Mouse (Mus musculus): ENCODE results near the gene Nos3. TPM values are rescaled to one million over a fixed set of nuclear protein-coding genes. Genes with fewer than 3 reads are reported as not detected.
"Not testable (repeated sequence)": the region's sequence is repeated elsewhere in the genome, so short reads cannot be mapped to it uniquely, and the experiment has no call there.

Nos3 gene
- polyA plus RNA-seq, 1 experiment from 2014 or later = 7.6 TPM

DNA sequence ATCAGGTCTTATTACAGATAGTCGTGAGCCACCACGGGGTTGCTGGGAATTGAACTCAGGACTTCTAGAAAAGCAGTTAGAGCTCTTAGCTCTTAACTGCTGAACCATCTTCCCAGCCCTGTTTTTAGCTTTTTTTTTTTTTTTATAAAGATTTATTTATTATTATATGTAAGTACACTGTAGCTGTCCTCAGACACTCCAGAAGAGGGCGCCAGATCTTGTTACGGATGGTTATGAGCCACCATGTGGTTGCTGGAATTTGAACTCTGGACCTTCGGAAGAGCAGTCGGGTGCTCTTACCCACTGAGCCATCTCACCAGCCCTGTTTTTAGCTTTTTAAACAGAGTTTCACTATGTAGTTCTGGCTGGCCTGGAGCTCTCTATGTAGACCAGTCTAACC is 31.6 kb downstream of the Nos3 start:
- peaks cover 20% of the 10 kb centered on the region for H3K4me1 ChIP-seq
- not testable (repeated sequence) for H3K9me3 ChIP-seq; H3K4me3 ChIP-seq; H3K27ac ChIP-seq; DNase-seq (ENCODE audit: extremely low spot score, low spot score); H3K27me3 ChIP-seq (ENCODE audit: poor library complexity, severe bottlenecking)
- WGBS = 91% methylated on average over 6 of the region's 6 CpGs
- H3K36me3 ChIP-seq (replicated peaks) = peaks cover 21% of the 10 kb centered on the region

- Histone ChIP-seq H3K36me3 (replicated peaks) (peaks cover 54% of the 10 kb centered on the region), H3K27ac (no peak overlapping the region), H3K9me3 (no peaks in the 10 kb centered on the region), H3K4me1 (peaks cover 10% of the 10 kb centered on the region), H3K4me3 (no peak overlapping the region), H3K27me3 (ENCODE audit: poor library complexity, severe bottlenecking) (no peaks in the 10 kb centered on the region)
- no peak for DNase-seq (ENCODE audit: extremely low spot score, low spot score)
- 89% methylated on average over 10 of the region's 10 CpGs for WGBS
Observed at GRCm38 (mm10) chr5:24399686-24400085, 35.1 kb downstream of the Nos3 start.

DNA sequence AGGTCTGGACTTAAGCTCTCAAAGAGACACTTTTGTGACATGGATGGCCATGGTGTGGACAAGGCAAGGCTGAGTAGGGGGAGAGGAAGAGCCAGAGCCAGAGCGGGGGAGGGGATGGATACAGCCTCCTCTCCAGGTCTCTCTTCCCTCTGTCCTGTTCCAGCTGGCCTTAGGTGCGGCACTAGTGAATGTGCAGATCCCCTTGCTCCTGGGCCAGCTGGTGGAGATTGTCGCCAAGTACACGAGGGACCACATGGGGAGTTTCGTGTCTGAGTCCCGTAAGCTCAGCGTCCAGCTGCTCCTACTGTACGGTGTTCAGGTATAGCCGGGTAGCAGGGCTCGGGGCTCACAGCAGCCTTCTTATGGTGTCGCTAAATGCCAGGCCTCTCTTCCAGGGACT is 35.8 kb downstream of the Nos3 start:
- Histone ChIP-seq H3K27me3 (ENCODE audit: poor library complexity, severe bottlenecking) (no peaks in the 10 kb centered on the region), H3K9me3 (no peaks in the 10 kb centered on the region), H3K36me3 (replicated peaks) (peaks cover 59% of the 10 kb centered on the region), H3K27ac (no peak overlapping the region), H3K4me3 (no peak overlapping the region), H3K4me1 (peaks cover 5% of the 10 kb centered on the region; the same call in 1 of the 2 replicates)
- WGBS = 91% methylated on average over 11 of the region's 11 CpGs
- no peak for DNase-seq (ENCODE audit: extremely low spot score, low spot score)

DNA sequence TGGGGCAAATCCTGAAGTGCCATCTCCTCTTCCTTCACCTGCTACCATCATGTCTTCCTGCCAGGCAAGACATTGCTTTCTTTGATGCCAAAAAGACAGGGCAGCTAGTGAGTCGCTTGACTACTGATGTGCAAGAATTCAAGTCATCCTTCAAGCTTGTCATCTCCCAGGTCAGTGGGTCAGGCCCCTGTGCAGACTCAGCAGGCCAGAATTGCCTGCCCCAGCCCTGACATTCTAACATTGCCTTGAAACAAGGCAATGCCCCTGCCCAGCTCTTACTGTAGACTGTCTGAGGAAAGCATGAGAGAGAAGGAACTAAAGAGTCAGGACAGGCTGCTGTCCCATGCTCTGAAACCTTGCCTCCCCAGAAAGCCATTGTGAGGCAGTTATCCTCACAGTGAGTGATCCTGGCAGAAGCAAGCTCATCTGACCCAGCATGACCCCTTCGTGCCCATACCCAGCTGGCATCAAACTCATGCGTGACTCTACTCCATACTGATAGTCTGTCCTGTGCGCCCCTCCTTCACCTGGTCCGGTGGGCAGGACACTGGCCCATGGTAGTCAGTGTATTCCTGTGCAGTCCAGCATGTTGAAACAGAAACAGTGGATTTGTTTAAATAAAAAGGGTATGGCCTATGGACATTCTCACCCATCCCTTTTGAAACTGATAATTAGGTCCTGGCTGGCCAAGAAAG is 36.4 kb downstream of the Nos3 start:
- Histone ChIP-seq H3K4me1 (peaks cover 5% of the 10 kb centered on the region; the same call in 1 of the 2 replicates), H3K36me3 (replicated peaks) (peaks cover 65% of the 10 kb centered on the region), H3K27me3 (ENCODE audit: poor library complexity, severe bottlenecking) (no peaks in the 10 kb centered on the region), H3K9me3 (no peaks in the 10 kb centered on the region), H3K4me3 (no peak overlapping the region), H3K27ac (no peak overlapping the region)
- 98% methylated on average over 5 of the region's 5 CpGs for WGBS
- DNase-seq (ENCODE audit: extremely low spot score, low spot score) = no peak

- no peaks in the 10 kb centered on the region for H3K27me3 ChIP-seq (ENCODE audit: poor library complexity, severe bottlenecking)
- no peak overlapping the region for H3K27ac ChIP-seq
- no peaks in the 10 kb centered on the region for H3K9me3 ChIP-seq
- H3K4me1 ChIP-seq = peaks cover 5% of the 10 kb centered on the region; the same call in 1 of the 2 replicates
- no peak for DNase-seq (ENCODE audit: extremely low spot score, low spot score)
- peaks cover 70% of the 10 kb centered on the region for H3K36me3 ChIP-seq (replicated peaks)
- H3K4me3 ChIP-seq = no peak overlapping the region
- 90% methylated on average over 9 of the region's 9 CpGs for WGBS
Observed at GRCm38 (mm10) chr5:24401969-24402368, 37.4 kb downstream of the Nos3 start.

- H3K36me3 ChIP-seq (replicated peaks) = peaks cover 92% of the 10 kb centered on the region
- DNase-seq (ENCODE audit: extremely low spot score, low spot score) = no peak
- H3K4me1 ChIP-seq = peaks cover 11% of the 10 kb centered on the region; the same call in 1 of the 2 replicates
- no peak overlapping the region for H3K27ac ChIP-seq
- H3K27me3 ChIP-seq (ENCODE audit: poor library complexity, severe bottlenecking) = no peaks in the 10 kb centered on the region
- WGBS = 79% methylated on average over 6 of the region's 6 CpGs
- H3K4me3 ChIP-seq = no peak overlapping the region
- no peaks in the 10 kb centered on the region for H3K9me3 ChIP-seq
Observed at GRCm38 (mm10) chr5:24404594-24405360, 40.2 kb downstream of the Nos3 start.

GRCm38 (mm10) chr5:24405389-24405876 is 40.8 kb downstream of the Nos3 start:
- Histone ChIP-seq H3K36me3 (replicated peaks) (peaks cover 86% of the 10 kb centered on the region), H3K4me3 (no peak overlapping the region), H3K4me1 (0 out of 2 replicates have a peak, but pooled peaks cover 7% of the 10 kb centered on the region), H3K9me3 (no peaks in the 10 kb centered on the region), H3K27ac (no peak overlapping the region), H3K27me3 (ENCODE audit: poor library complexity, severe bottlenecking) (no peaks in the 10 kb centered on the region)
- 71% methylated on average over 3 of the region's 3 CpGs for WGBS
- DNase-seq (ENCODE audit: extremely low spot score, low spot score) = no peak

- DNase-seq (ENCODE audit: extremely low spot score, low spot score) = no peak
- Histone ChIP-seq H3K9me3 (no peaks in the 10 kb centered on the region), H3K27ac (no peak overlapping the region), H3K4me1 (peaks cover 16% of the 10 kb centered on the region; the same call in 1 of the 2 replicates), H3K4me3 (no peak overlapping the region), H3K36me3 (replicated peaks) (peaks cover 54% of the 10 kb centered on the region), H3K27me3 (ENCODE audit: poor library complexity, severe bottlenecking) (no peaks in the 10 kb centered on the region)
- 94% methylated on average over 13 of the region's 13 CpGs for WGBS
Observed at GRCm38 (mm10) chr5:24408651-24409050, 44.0 kb downstream of the Nos3 start.

GRCm38 (mm10) chr5:24409466-24409865 is 44.9 kb downstream of the Nos3 start:
- 87% methylated on average over 2 of the region's 2 CpGs for WGBS
- Histone ChIP-seq H3K27ac (no peak overlapping the region), H3K36me3 (replicated peaks) (peaks cover 47% of the 10 kb centered on the region), H3K4me3 (no peak overlapping the region), H3K4me1 (peaks cover 18% of the 10 kb centered on the region; the same call in 1 of the 2 replicates), H3K9me3 (no peaks in the 10 kb centered on the region), H3K27me3 (ENCODE audit: poor library complexity, severe bottlenecking) (no peaks in the 10 kb centered on the region)
- DNase-seq (ENCODE audit: extremely low spot score, low spot score) = no peak

DNA sequence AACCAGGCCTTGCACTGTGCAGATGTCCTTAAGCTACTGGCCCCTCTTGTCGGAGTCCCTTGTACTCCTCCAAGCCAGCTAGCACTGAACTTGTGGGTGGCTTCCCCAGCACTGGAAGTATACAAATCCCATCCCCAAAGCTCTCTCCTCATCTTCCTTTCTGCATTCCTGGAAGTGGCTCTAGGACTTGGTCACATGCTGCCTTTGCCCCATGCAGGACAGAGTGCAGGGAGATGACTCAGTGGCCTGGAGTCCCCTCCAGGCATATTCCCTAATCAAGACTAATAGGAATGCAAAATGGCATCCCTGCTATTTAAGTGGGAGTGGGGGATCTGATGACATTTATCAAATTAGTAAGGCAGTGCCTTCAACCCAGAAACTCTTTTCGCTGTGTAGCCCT is 47.5 kb downstream of the Nos3 start:
- Histone ChIP-seq H3K9me3 (no peaks in the 10 kb centered on the region), H3K27me3 (ENCODE audit: poor library complexity, severe bottlenecking) (peaks cover 10% of the 10 kb centered on the region), H3K36me3 (replicated peaks) (peaks cover 23% of the 10 kb centered on the region), H3K4me3 (no peak overlapping the region), H3K4me1 (peaks cover 35% of the 10 kb centered on the region), H3K27ac (no peak overlapping the region)
- WGBS = 92% methylated on average over 2 of the region's 2 CpGs
- DNase-seq (ENCODE audit: extremely low spot score, low spot score) = no peak

- Histone ChIP-seq H3K4me3 (no peak within 1 kb of the TSS), H3K27ac (no peak within 1 kb of the TSS), H3K9me3 (no peaks in the 10 kb centered on the region), H3K4me1 (peaks cover 35% of the 10 kb centered on the region), H3K36me3 (replicated peaks) (peaks cover 12% of the 10 kb centered on the region), H3K27me3 (ENCODE audit: poor library complexity, severe bottlenecking) (peaks cover 10% of the 10 kb centered on the region)
- no peak for DNase-seq (ENCODE audit: extremely low spot score, low spot score)
- 51% methylated on average over 11 of the region's 11 CpGs for WGBS
Observed at GRCm38 (mm10) chr5:24413042-24413693, 48.6 kb downstream of the Nos3 start, which contains the start of gene Asic3. Asic3 (plus strand) TSS chr5:24413392.

DNA sequence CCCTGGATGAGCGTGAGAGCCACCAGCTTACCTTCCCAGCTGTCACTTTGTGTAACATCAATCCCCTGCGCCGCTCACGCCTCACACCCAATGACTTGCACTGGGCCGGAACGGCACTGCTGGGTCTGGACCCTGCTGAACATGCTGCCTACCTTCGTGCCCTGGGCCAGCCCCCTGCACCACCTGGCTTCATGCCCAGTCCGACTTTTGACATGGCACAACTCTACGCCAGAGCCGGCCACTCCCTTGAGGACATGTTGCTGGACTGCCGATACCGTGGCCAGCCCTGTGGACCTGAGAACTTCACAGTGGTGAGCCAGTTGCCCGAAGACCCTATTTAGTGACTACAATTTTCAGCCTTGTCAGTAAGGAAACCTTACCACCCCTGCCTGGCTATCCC is 49.3 kb downstream of the Nos3 start:
- H3K27me3 ChIP-seq (ENCODE audit: poor library complexity, severe bottlenecking) = peaks cover 10% of the 10 kb centered on the region
- peaks cover 11% of the 10 kb centered on the region for H3K36me3 ChIP-seq (replicated peaks)
- H3K4me1 ChIP-seq = peaks cover 33% of the 10 kb centered on the region
- H3K9me3 ChIP-seq = no peaks in the 10 kb centered on the region
- DNase-seq (ENCODE audit: extremely low spot score, low spot score) = no peak
- no peak overlapping the region for H3K27ac ChIP-seq
- no peak overlapping the region for H3K4me3 ChIP-seq
- 88% methylated on average over 13 of the region's 13 CpGs for WGBS

Measured in forebrain, embryonic 10.5 days (tissue).